Mouse (Mus musculus): ENCODE results near the gene Car15.

GRCm38 (mm10) chr16:17830385-17831178 is 7.6 kb downstream of the Car15 start:
- TF ChIP-seq CTCF (conservative IDR thresholded peaks at IDR 0.05; ENCODE audit: insufficient read depth, insufficient read length, low read depth, low read length) (no peak), POLR2A (IDR thresholded peaks at IDR 0.05; ENCODE audit: low read depth, low read length) (no peak)
